Mouse (Mus musculus): ENCODE results near the gene Npr1. TPM values are rescaled to one million over a fixed set of nuclear protein-coding genes. Genes with fewer than 3 reads are reported as not detected.

The Npr1 gene
- total and polyA plus RNA-seq, 2 experiments from 2014 or later, result 2.0 to 4.1 TPM

DNA sequence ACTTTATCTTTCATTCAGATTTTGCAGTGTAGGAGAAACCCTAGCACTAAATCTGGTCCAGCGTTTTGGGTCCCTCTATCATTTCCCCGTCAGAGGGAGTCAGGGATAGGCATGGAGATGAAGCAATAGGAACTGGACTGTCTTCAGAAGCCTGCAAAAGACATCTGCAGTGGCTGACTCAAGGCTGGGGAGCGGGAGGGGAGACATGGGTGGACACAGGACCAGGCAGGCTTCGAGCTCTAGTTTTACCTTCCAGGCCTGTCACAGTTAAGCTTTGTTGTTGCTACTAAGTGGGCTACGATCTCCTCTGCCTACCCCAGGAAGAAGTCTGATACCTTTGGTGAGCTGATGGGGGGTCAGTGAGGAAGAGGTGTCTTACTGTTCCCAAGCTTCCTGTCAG lies 46.6 kb upstream of the Npr1 start:
- WGBS, result 85% methylated on average over 5 of the region's 5 CpGs
- H3K27me3 ChIP-seq (ENCODE audit: insufficient read depth, low read length), result peaks cover 29% of the 10 kb centered on the region
- no peak overlapping the region for H3K9ac ChIP-seq (replicated peaks; ENCODE audit: low read length, poor library complexity, severe bottlenecking)
- H3K9me3 ChIP-seq (ENCODE audit: low read length), result no peaks in the 10 kb centered on the region
- ATAC-seq (ENCODE audit: low FRiP score), result no peak
- H3K4me3 ChIP-seq (ENCODE audit: low read depth, low read length), result no peak overlapping the region
- no peak for TF ChIP-seq CTCF (IDR thresholded peaks at IDR 0.05)
- no peak overlapping the region for H3K4me2 ChIP-seq (ENCODE audit: low read depth, low read length, poor library complexity, severe bottlenecking)
- no peak for DNase-seq (ENCODE audit: low spot score)
- H3K4me1 ChIP-seq (ENCODE audit: insufficient read depth, low read length), result peaks cover 15% of the 10 kb centered on the region; the same call in 1 of the 2 replicates
- no peak overlapping the region for H3K27ac ChIP-seq (ENCODE audit: low read depth, low read length)
- no peaks in the 10 kb centered on the region for H3K36me3 ChIP-seq (ENCODE audit: insufficient read depth, low read length)

- Histone ChIP-seq H3K9me3 (ENCODE audit: low read length) (no peaks in the 10 kb centered on the region), H3K27ac (ENCODE audit: low read depth, low read length) (peak overlapping the region; percentile 96; the same call in 1 of the 2 replicates), H3K4me2 (ENCODE audit: low read depth, low read length, poor library complexity, severe bottlenecking) (peak overlapping the region; percentile 53), H3K4me1 (ENCODE audit: insufficient read depth, low read length) (peaks cover 10% of the 10 kb centered on the region; the same call in 1 of the 2 replicates), H3K9ac (replicated peaks; ENCODE audit: low read length, poor library complexity, severe bottlenecking) (0 out of 2 replicates have a peak overlapping the region, but pooled peaks have one; percentile 13), H3K36me3 (ENCODE audit: insufficient read depth, low read length) (peaks cover 3% of the 10 kb centered on the region; the same call in 1 of the 2 replicates), H3K27me3 (ENCODE audit: insufficient read depth, low read length) (peaks cover 16% of the 10 kb centered on the region), H3K4me3 (ENCODE audit: low read depth, low read length) (peak overlapping the region; percentile 92)
- ATAC-seq (ENCODE audit: low FRiP score) (peak; percentile 14; the same call in 1 of the 2 replicates), DNase-seq (ENCODE audit: low spot score) (no peak)
- no peak for TF ChIP-seq CTCF (IDR thresholded peaks at IDR 0.05)
- WGBS, result 22% methylated on average over 2 of the region's 2 CpGs
These were observed 44.1 kb upstream of the Npr1 start for GRCm38 (mm10) chr3:90509747-90510123.

- WGBS, result under 1% methylated on average over 64 of the region's 66 CpGs
- peak; percentile 94 for ATAC-seq (ENCODE audit: low FRiP score)
- peak within 1 kb of the TSS; percentile 64 for H3K4me2 ChIP-seq (ENCODE audit: low read depth, low read length, poor library complexity, severe bottlenecking)
- peaks cover 10% of the 10 kb centered on the region; the same call in 1 of the 2 replicates for H3K4me1 ChIP-seq (ENCODE audit: insufficient read depth, low read length)
- TF ChIP-seq CTCF (IDR thresholded peaks at IDR 0.05), result no peak
- peak within 1 kb of the TSS; percentile 92 for H3K4me3 ChIP-seq (ENCODE audit: low read depth, low read length)
- peak within 1 kb of the TSS; percentile 96 for H3K27ac ChIP-seq (ENCODE audit: low read depth, low read length)
- H3K9ac ChIP-seq (replicated peaks; ENCODE audit: low read length, poor library complexity, severe bottlenecking), result peak within 1 kb of the TSS; percentile 99
- H3K9me3 ChIP-seq (ENCODE audit: low read length), result no peaks in the 10 kb centered on the region
- peaks cover 6% of the 10 kb centered on the region; the same call in 1 of the 2 replicates for H3K36me3 ChIP-seq (ENCODE audit: insufficient read depth, low read length)
- peak; percentile 99 for DNase-seq (ENCODE audit: low spot score)
- H3K27me3 ChIP-seq (ENCODE audit: insufficient read depth, low read length), result peaks cover 12% of the 10 kb centered on the region
These were observed 43.5 kb upstream of the Npr1 start, which contains the start of gene Chtop for GRCm38 (mm10) chr3:90508950-90509746. Gene Chtop, minus strand, starts transcription at chr3:90509498.

DNA sequence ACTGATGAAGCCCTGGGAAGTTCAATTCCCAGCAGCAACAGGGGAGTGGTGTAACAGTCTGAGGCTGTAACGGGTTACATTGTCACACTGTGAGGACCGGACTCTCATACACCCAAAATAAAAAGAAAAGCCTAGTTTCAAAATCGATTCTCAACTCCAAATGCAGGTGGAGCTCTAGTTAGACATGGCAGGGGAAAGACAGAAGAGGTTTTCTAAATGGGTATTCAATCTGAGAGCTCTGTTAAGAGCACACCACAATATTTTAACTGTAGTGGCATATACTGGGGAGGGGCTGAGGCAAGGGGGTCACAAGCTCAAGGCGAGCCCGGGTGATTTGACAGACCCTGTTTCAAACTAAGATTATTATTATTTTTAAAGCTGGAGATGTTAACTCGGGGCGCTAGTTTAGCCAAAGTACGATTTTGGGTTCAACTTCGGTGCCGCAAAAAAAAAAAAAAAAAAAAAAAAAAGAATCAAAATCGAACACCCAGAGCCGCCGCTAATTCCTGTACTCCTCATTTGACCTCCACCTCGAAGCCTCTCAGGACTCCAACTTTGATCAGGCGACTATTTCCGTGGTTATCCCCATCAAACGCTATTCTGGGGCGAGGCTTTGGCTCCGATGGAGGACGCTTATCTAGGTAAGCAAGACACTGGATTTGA lies 42.8 kb upstream of the Npr1 start:
- H3K36me3 ChIP-seq (ENCODE audit: insufficient read depth, low read length), result peaks cover 7% of the 10 kb centered on the region; the same call in 1 of the 2 replicates
- DNase-seq (ENCODE audit: low spot score) (no peak), ATAC-seq (ENCODE audit: low FRiP score) (no peak)
- peak overlapping the region; percentile 96 for H3K27ac ChIP-seq (ENCODE audit: low read depth, low read length)
- TF ChIP-seq CTCF (IDR thresholded peaks at IDR 0.05), result peak; percentile 51
- peaks cover 10% of the 10 kb centered on the region; the same call in 1 of the 2 replicates for H3K4me1 ChIP-seq (ENCODE audit: insufficient read depth, low read length)
- H3K4me3 ChIP-seq (ENCODE audit: low read depth, low read length), result peak overlapping the region; percentile 92
- H3K9me3 ChIP-seq (ENCODE audit: low read length), result no peaks in the 10 kb centered on the region
- peak overlapping the region; percentile 64 for H3K4me2 ChIP-seq (ENCODE audit: low read depth, low read length, poor library complexity, severe bottlenecking)
- WGBS, result 2% methylated on average over 20 of the region's 20 CpGs
- H3K27me3 ChIP-seq (ENCODE audit: insufficient read depth, low read length), result 0 out of 2 replicates have a peak, but pooled peaks cover 5% of the 10 kb centered on the region
- peak overlapping the region; percentile 99 for H3K9ac ChIP-seq (replicated peaks; ENCODE audit: low read length, poor library complexity, severe bottlenecking)

DNA sequence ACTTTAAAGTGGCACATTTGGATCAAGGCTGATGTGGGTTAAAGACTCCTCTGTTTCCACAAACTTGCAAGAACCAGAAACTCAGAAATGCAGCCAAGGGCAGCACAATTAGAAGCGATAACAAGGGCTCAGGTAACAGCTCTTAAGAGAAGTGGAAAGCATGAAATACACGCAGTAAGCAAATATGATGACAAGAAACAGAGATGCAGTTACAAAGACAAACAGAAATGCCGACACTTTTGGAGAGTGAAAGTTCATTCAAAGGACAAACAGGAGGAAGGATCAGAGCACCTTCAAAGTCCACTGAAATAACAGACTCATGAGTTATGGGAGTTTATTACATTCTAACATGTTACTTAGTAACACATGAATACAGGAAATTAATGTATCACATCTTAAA lies 40.7 kb upstream of the Npr1 start:
- WGBS, result 97% methylated on average over 3 of the region's 3 CpGs
- H3K9ac ChIP-seq (replicated peaks; ENCODE audit: low read length, poor library complexity, severe bottlenecking), result no peak overlapping the region
- H3K4me3 ChIP-seq (ENCODE audit: low read depth, low read length), result no peak overlapping the region
- H3K4me2 ChIP-seq (ENCODE audit: low read depth, low read length, poor library complexity, severe bottlenecking), result no peak overlapping the region
- ATAC-seq (ENCODE audit: low FRiP score) (no peak), DNase-seq (ENCODE audit: low spot score) (no peak)
- no peaks in the 10 kb centered on the region for H3K9me3 ChIP-seq (ENCODE audit: low read length)
- no peak overlapping the region for H3K27ac ChIP-seq (ENCODE audit: low read depth, low read length)
- H3K27me3 ChIP-seq (ENCODE audit: insufficient read depth, low read length), result no peaks in the 10 kb centered on the region
- peaks cover 20% of the 10 kb centered on the region; the same call in 1 of the 2 replicates for H3K36me3 ChIP-seq (ENCODE audit: insufficient read depth, low read length)
- no peak for TF ChIP-seq CTCF (IDR thresholded peaks at IDR 0.05)
- peaks cover 10% of the 10 kb centered on the region; the same call in 1 of the 2 replicates for H3K4me1 ChIP-seq (ENCODE audit: insufficient read depth, low read length)
